Mouse (Mus musculus): ENCODE measurements around the gene Odf3. TPM values are rescaled to one million over a fixed set of nuclear protein-coding genes. Genes with fewer than 3 reads are reported as not detected.

Odf3 gene
- total and polyA plus RNA-seq, 2 experiments from 2014 or later = 0.42 to 0.43 TPM

- no peak overlapping the region for H3K4me3 ChIP-seq (ENCODE audit: low read length)
- WGBS = 80% methylated on average over 4 of the region's 4 CpGs
- DNase-seq (ENCODE audit: low spot score) = no peak
Observed at GRCm38 (mm10) chr7:140833341-140833740, 14.3 kb upstream of the Odf3 start.

GRCm38 (mm10) chr7:140834968-140835757, 12.4 kb upstream of the Odf3 start, which contains the start of gene Urah:
TSS of gene Urah (plus strand) at chr7:140835018.
- no peaks in the 10 kb centered on the region for H3K27me3 ChIP-seq (ENCODE audit: insufficient read depth, low read length)
- DNase-seq (ENCODE audit: low spot score) (no peak), ATAC-seq (no peak)
- H3K36me3 ChIP-seq (ENCODE audit: insufficient read depth, low read length) = no peaks in the 10 kb centered on the region
- H3K9me3 ChIP-seq (ENCODE audit: low read length) = no peaks in the 10 kb centered on the region
- TF ChIP-seq CTCF (IDR thresholded peaks at IDR 0.05; ENCODE audit: low read depth) = no peak
- H3K9ac ChIP-seq (replicated peaks; ENCODE audit: low read length) = no peak within 1 kb of the TSS
- H3K4me2 ChIP-seq (ENCODE audit: low read depth, low read length) = no peak within 1 kb of the TSS
- no peaks in the 10 kb centered on the region for H3K4me1 ChIP-seq (ENCODE audit: insufficient read depth, low read length)
- WGBS = 51% methylated on average over 20 of the region's 20 CpGs
- no peak within 1 kb of the TSS for H3K27ac ChIP-seq
- H3K4me3 ChIP-seq (ENCODE audit: low read length) = no peak within 1 kb of the TSS

More at GRCm38 (mm10) chr7:140833341-140833740, 14.3 kb upstream of the Odf3 start:
- no peak overlapping the region for H3K27ac ChIP-seq
- H3K27me3 ChIP-seq (ENCODE audit: insufficient read depth, low read length) = no peaks in the 10 kb centered on the region
- no peak overlapping the region for H3K4me2 ChIP-seq (ENCODE audit: low read depth, low read length)
- no peak for ATAC-seq
- no peaks in the 10 kb centered on the region for H3K9me3 ChIP-seq (ENCODE audit: low read length)
- H3K9ac ChIP-seq (replicated peaks; ENCODE audit: low read length) = no peak overlapping the region
- H3K36me3 ChIP-seq (ENCODE audit: insufficient read depth, low read length) = no peaks in the 10 kb centered on the region
- TF ChIP-seq CTCF (IDR thresholded peaks at IDR 0.05; ENCODE audit: low read depth) = no peak
- H3K4me1 ChIP-seq (ENCODE audit: insufficient read depth, low read length) = no peaks in the 10 kb centered on the region

DNA sequence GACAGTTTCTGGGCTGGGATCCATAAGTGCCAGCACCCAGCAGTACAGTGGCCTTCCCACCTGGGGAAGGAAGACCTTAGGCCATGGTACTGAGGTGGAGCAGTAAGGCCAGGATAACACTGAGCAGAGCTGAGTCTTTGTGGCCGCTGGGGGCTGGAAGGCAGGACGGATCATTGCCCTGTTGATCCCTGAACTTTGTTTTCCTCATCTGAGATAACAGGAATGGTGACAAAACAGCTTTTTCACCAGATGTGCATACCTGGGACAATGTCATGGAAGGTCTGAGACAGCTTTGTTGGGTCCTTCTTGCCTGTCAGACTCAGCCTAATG, 11.9 kb upstream of the Odf3 start:
- 81% methylated on average over 2 of the region's 2 CpGs for WGBS
- no peaks in the 10 kb centered on the region for H3K4me1 ChIP-seq (ENCODE audit: insufficient read depth, low read length)
- TF ChIP-seq CTCF (IDR thresholded peaks at IDR 0.05; ENCODE audit: low read depth) = no peak
- H3K9me3 ChIP-seq (ENCODE audit: low read length) = no peaks in the 10 kb centered on the region
- H3K4me2 ChIP-seq (ENCODE audit: low read depth, low read length) = no peak overlapping the region
- ATAC-seq (no peak), DNase-seq (ENCODE audit: low spot score) (no peak)
- no peaks in the 10 kb centered on the region for H3K27me3 ChIP-seq (ENCODE audit: insufficient read depth, low read length)
- no peak overlapping the region for H3K4me3 ChIP-seq (ENCODE audit: low read length)
- no peak overlapping the region for H3K9ac ChIP-seq (replicated peaks; ENCODE audit: low read length)
- H3K36me3 ChIP-seq (ENCODE audit: insufficient read depth, low read length) = no peaks in the 10 kb centered on the region
- H3K27ac ChIP-seq = no peak overlapping the region

DNA sequence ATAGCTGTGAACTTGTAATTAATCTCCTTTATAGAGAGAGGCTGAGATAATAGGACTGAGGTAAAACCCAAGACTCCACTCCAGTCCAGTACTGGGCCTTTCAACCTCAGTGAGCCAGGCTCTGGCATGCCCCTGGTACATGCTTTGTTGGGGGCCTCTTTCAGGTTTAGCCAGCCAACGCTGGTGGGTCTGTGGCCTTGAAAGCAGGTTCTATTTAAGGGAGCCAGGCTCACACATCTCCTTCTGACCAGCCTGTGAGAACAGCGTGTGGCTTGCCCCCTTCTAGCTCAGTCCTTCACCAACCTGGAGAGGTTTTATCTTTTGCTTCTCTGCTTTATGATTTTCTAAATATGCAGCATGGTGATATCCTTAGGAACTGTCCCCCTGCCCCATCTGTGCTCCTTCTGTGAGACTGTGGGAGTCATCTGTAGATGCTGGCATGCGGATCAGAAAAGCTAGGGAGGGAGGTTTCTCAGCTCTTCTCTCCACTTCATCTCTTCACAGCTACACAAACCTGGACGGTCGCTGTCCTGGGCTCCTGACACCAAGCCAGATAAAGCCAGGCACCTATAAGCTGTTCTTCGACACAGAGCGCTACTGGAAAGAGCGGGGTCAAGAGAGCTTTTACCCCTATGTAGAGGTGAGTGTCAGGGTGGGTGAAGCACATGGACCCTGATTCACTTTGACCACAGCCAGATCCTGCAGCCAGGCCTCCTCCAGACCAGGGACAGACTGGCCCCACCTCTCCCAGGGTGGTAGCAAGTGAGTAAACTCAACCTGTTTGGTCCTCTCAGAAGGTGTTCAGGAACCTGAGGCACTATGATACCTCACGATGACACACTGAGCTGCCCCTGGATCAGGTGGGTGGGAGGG, 11.1 kb upstream of the Odf3 start:
- H3K4me3 ChIP-seq (ENCODE audit: low read length) = no peak overlapping the region
- TF ChIP-seq CTCF (IDR thresholded peaks at IDR 0.05; ENCODE audit: low read depth) = no peak
- H3K9ac ChIP-seq (replicated peaks; ENCODE audit: low read length) = no peak overlapping the region
- DNase-seq (ENCODE audit: low spot score) = no peak
- H3K4me2 ChIP-seq (ENCODE audit: low read depth, low read length) = no peak overlapping the region
- no peaks in the 10 kb centered on the region for H3K9me3 ChIP-seq (ENCODE audit: low read length)
- no peak for ATAC-seq
- H3K4me1 ChIP-seq (ENCODE audit: insufficient read depth, low read length) = no peaks in the 10 kb centered on the region
- no peaks in the 10 kb centered on the region for H3K36me3 ChIP-seq (ENCODE audit: insufficient read depth, low read length)
- H3K27ac ChIP-seq = no peak overlapping the region
- 83% methylated on average over 9 of the region's 9 CpGs for WGBS
- H3K27me3 ChIP-seq (ENCODE audit: insufficient read depth, low read length) = peaks cover under 1% of the 10 kb centered on the region; the same call in 1 of the 2 replicates

DNA sequence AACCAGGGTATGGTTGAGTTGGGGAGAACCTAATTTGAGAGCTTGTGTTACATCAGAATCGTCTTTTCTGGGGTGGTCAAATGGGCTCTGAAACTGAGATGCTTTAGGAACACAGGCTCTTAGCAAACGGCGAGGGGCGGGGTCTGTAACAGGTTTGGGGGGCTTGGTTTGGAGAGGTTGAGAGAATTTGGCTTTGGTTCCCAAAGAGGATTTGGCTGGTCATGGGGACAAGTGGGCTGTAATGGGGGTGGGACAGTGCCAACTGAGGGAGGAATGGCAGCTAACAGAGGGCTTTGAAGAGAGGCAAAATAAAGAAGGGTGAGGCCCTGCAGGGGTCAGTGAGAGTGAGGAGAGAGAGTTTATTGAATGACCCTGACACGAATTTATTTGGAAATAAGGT, 8.0 kb upstream of the Odf3 start:
- no peaks in the 10 kb centered on the region for H3K4me1 ChIP-seq (ENCODE audit: insufficient read depth, low read length)
- no peak overlapping the region for H3K9ac ChIP-seq (replicated peaks; ENCODE audit: low read length)
- ATAC-seq (no peak), DNase-seq (ENCODE audit: low spot score) (no peak)
- 57% methylated on average over 5 of the region's 5 CpGs for WGBS
- peaks cover 4% of the 10 kb centered on the region; the same call in 1 of the 2 replicates for H3K27me3 ChIP-seq (ENCODE audit: insufficient read depth, low read length)
- H3K27ac ChIP-seq = no peak overlapping the region
- no peak overlapping the region for H3K4me2 ChIP-seq (ENCODE audit: low read depth, low read length)
- no peaks in the 10 kb centered on the region for H3K36me3 ChIP-seq (ENCODE audit: insufficient read depth, low read length)
- H3K9me3 ChIP-seq (ENCODE audit: low read length) = no peaks in the 10 kb centered on the region
- TF ChIP-seq CTCF (IDR thresholded peaks at IDR 0.05; ENCODE audit: low read depth) = no peak
- no peak overlapping the region for H3K4me3 ChIP-seq (ENCODE audit: low read length)

GRCm38 (mm10) chr7:140840750-140841735, 6.6 kb upstream of the Odf3 start:
- Histone ChIP-seq H3K4me1 (ENCODE audit: insufficient read depth, low read length) (no peaks in the 10 kb centered on the region), H3K9me3 (ENCODE audit: low read length) (no peaks in the 10 kb centered on the region), H3K4me3 (ENCODE audit: low read length) (no peak overlapping the region), H3K27ac (no peak overlapping the region), H3K4me2 (ENCODE audit: low read depth, low read length) (no peak overlapping the region), H3K36me3 (ENCODE audit: insufficient read depth, low read length) (no peaks in the 10 kb centered on the region), H3K9ac (replicated peaks; ENCODE audit: low read length) (no peak overlapping the region), H3K27me3 (ENCODE audit: insufficient read depth, low read length) (peaks cover 4% of the 10 kb centered on the region; the same call in 1 of the 2 replicates)
- 44% methylated on average over 18 of the region's 19 CpGs for WGBS
- TF ChIP-seq CTCF (IDR thresholded peaks at IDR 0.05; ENCODE audit: low read depth) = no peak
- ATAC-seq (no peak), DNase-seq (ENCODE audit: low spot score) (no peak)

Data from hindbrain, postnatal 0 days (tissue).